Mouse (Mus musculus): Measurements from ENCODE around the gene Plekhg3. TPM values are rescaled to one million over a fixed set of nuclear protein-coding genes. Genes with fewer than 3 reads are reported as not detected.

Plekhg3 gene
- total RNA-seq, 1 experiment = 12.1 TPM

DNA sequence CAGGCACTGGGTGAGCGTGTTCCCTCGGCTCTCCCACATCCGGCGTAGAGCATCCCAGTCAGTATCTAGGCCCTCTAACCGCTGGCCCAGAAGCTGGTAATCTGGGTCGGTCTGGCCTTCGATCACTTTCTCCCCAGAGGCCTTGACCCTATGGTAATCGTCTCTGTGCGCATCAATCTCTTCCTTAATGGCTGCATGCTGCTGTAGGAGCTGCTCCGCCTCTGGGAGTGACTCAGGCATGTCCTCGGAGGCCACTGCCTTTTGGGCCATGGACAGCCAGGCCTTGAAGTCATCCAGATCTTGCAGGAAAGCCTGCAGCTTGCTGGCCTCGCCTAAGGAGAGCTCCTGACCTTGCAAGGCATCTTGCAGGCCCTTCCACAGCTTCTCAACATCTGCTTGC, 81.9 kb downstream of the Plekhg3 start:
- peaks cover 4% of the 10 kb centered on the region; the same call in 1 of the 2 replicates for H3K36me3 ChIP-seq (ENCODE audit: control insufficient read depth, insufficient read depth, low read length, poor library complexity, severe bottlenecking)
- peaks cover 0 to 2% of the 10 kb centered on the region in 2 experiments; a peak in 1 of 4 replicates for H3K4me1 ChIP-seq (ENCODE audit: control insufficient read depth in 2 of 2, insufficient read depth in 2 of 2, low read length in 2 of 2, poor library complexity in 1 of 2)
- no peak overlapping the region for H3K9ac ChIP-seq (ENCODE audit: insufficient read depth, low read depth, low read length, poor library complexity, severe bottlenecking)
- in situ Hi-C loops (cut with MboI; ENCODE audit: low sequenced_read_pairs in 2 of 2, unreplicated experiment in 2 of 2) = no loop called here
- H3K4me3 ChIP-seq (ENCODE audit: insufficient read depth in 1 of 2, low read depth in 1 of 2, low read length in 2 of 2, poor library complexity in 1 of 2, severe bottlenecking in 1 of 2) = no peak overlapping the region
- H3K9me3 ChIP-seq (ENCODE audit: control insufficient read depth, insufficient read depth, low read depth, low read length) = no peaks in the 10 kb centered on the region
- TF ChIP-seq ZC3H11A (IDR thresholded peaks at IDR 0.05; ENCODE audit: borderline replicate concordance, low read depth, low read length) (no peak), ZNF384 (IDR thresholded peaks at IDR 0.05; ENCODE audit: low read depth, low read length) (no peak), HCFC1 (IDR thresholded peaks at IDR 0.05; ENCODE audit: borderline replicate concordance, insufficient read depth, low read length) (no peak), CHD2 (IDR thresholded peaks at IDR 0.05; ENCODE audit: low read depth, low read length) (no peak), MAFK (IDR thresholded peaks at IDR 0.05; ENCODE audit: insufficient read depth, low read depth, low read length) (no peak)
- no peak for DNase-seq (ENCODE audit: low read depth, low spot score)
- no peak overlapping the region for H3K27ac ChIP-seq (ENCODE audit: insufficient read depth, low read depth, low read length, poor library complexity, severe bottlenecking)

DNA sequence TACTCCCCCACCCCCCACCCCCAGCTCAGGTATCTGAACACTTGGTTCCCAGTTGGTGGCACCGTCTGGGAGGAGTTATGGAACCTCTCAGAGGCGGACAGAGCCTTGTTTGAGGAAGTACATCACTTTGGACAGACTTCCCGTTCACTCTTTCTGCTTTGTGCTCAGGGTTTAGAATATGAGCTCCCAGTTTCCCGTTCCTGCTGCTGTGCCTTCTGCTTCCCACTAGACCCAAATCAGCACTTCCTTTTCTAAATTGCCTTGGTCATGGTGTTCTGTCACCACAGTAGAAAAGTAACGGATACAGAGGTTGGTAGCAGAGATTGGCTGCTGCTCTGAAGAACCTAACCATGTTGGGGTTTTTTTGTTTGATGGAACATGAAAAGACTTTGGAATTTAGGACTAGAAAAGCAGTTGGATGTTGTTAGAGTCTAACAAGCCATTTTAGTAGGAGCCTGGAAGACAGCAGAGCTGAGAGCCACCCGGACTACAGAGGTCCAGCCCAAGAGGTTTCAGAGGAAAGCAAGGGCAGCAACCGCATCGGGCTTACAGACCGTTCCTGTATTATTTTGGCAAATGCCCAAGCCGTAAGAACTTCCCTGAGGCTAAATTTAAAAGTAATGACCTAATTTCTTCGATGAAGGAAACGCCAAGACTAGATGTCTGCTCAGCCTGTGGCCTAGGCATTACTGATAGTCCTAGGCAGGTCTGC, 84.3 kb downstream of the Plekhg3 start:
- Histone ChIP-seq H3K27ac (ENCODE audit: insufficient read depth, low read depth, low read length, poor library complexity, severe bottlenecking) (no peak overlapping the region), H3K36me3 (ENCODE audit: control insufficient read depth, insufficient read depth, low read length, poor library complexity, severe bottlenecking) (peaks cover 2% of the 10 kb centered on the region; the same call in 1 of the 2 replicates), H3K4me1 (ENCODE audit: control insufficient read depth in 2 of 2, insufficient read depth in 2 of 2, low read length in 2 of 2, poor library complexity in 1 of 2) (peaks cover 0 to 2% of the 10 kb centered on the region in 2 experiments; a peak in 1 of 4 replicates), H3K4me3 (ENCODE audit: insufficient read depth in 1 of 2, low read depth in 1 of 2, low read length in 2 of 2, poor library complexity in 1 of 2, severe bottlenecking in 1 of 2) (no peak overlapping the region), H3K9ac (ENCODE audit: insufficient read depth, low read depth, low read length, poor library complexity, severe bottlenecking) (no peak overlapping the region), H3K9me3 (ENCODE audit: control insufficient read depth, insufficient read depth, low read depth, low read length) (no peaks in the 10 kb centered on the region)
- in situ Hi-C loops (cut with MboI; ENCODE audit: low sequenced_read_pairs in 2 of 2, unreplicated experiment in 2 of 2) = no loop called here
- TF ChIP-seq ZC3H11A (IDR thresholded peaks at IDR 0.05; ENCODE audit: borderline replicate concordance, low read depth, low read length) = no peak
- TF ChIP-seq ZNF384 (IDR thresholded peaks at IDR 0.05; ENCODE audit: low read depth, low read length) = no peak
- TF ChIP-seq HCFC1 (IDR thresholded peaks at IDR 0.05; ENCODE audit: borderline replicate concordance, insufficient read depth, low read length) = no peak
- TF ChIP-seq MAFK (IDR thresholded peaks at IDR 0.05; ENCODE audit: insufficient read depth, low read depth, low read length) = no peak
- no peak for TF ChIP-seq CHD2 (IDR thresholded peaks at IDR 0.05; ENCODE audit: low read depth, low read length)
- no peak for DNase-seq (ENCODE audit: low read depth, low spot score)

DNA sequence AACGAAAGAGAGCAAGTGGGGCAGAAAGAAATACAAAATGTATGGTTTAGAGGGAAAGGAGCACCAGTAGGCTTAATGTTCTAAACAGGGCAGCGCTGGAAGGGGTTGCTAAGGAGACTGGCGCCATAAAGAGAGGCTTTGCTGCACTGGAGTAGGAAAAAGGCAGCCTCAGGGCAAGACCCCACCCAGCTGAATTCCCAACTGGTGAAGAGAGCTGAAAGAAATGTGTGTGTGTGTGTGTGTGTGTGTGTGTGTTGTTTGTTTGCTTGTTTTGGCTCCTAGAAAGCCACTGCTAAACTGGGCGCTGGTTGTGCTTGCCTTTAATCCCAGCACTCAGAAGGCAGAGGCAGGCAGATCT, 84.9 kb downstream of the Plekhg3 start:
- H3K9ac ChIP-seq (ENCODE audit: insufficient read depth, low read depth, low read length, poor library complexity, severe bottlenecking) = no peak overlapping the region
- in situ Hi-C loops (cut with MboI; ENCODE audit: low sequenced_read_pairs in 2 of 2, unreplicated experiment in 2 of 2) = no loop called here
- DNase-seq (ENCODE audit: low read depth, low spot score) = no peak
- TF ChIP-seq MAFK (IDR thresholded peaks at IDR 0.05; ENCODE audit: insufficient read depth, low read depth, low read length) = no peak
- TF ChIP-seq ZNF384 (IDR thresholded peaks at IDR 0.05; ENCODE audit: low read depth, low read length) = no peak
- TF ChIP-seq CHD2 (IDR thresholded peaks at IDR 0.05; ENCODE audit: low read depth, low read length) = no peak
- no peak for TF ChIP-seq ZC3H11A (IDR thresholded peaks at IDR 0.05; ENCODE audit: borderline replicate concordance, low read depth, low read length)
- TF ChIP-seq HCFC1 (IDR thresholded peaks at IDR 0.05; ENCODE audit: borderline replicate concordance, insufficient read depth, low read length) = no peak
- peaks cover 0 to 2% of the 10 kb centered on the region in 2 experiments; a peak in 1 of 4 replicates for H3K4me1 ChIP-seq (ENCODE audit: control insufficient read depth in 2 of 2, insufficient read depth in 2 of 2, low read length in 2 of 2, poor library complexity in 1 of 2)
- no peaks in the 10 kb centered on the region for H3K9me3 ChIP-seq (ENCODE audit: control insufficient read depth, insufficient read depth, low read depth, low read length)
- no peak overlapping the region for H3K4me3 ChIP-seq (ENCODE audit: insufficient read depth in 1 of 2, low read depth in 1 of 2, low read length in 2 of 2, poor library complexity in 1 of 2, severe bottlenecking in 1 of 2)
- peaks cover 3% of the 10 kb centered on the region; the same call in 1 of the 2 replicates for H3K36me3 ChIP-seq (ENCODE audit: control insufficient read depth, insufficient read depth, low read length, poor library complexity, severe bottlenecking)
- no peak overlapping the region for H3K27ac ChIP-seq (ENCODE audit: insufficient read depth, low read depth, low read length, poor library complexity, severe bottlenecking)

DNA sequence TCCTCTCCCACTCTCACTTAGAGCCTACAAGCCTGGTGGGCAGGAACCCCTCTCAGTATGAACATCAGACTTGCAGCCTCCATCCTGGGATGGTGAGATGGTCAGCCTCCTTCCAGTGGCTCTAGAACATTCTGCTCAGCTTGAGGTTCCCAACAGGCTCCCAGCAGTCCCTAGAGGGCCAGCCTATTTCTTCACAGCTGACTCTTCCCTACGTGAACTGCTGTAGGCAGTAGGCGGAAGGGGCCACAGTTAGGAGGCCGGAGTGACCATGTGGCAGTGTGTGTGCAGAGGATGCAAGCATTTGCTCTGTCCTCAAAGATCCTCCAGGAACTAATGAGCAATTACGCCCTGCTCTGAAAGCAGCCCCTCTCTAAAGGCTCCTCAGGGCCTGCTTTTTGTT, 87.5 kb downstream of the Plekhg3 start:
- H3K36me3 ChIP-seq (ENCODE audit: control insufficient read depth, insufficient read depth, low read length, poor library complexity, severe bottlenecking) = peaks cover 8% of the 10 kb centered on the region; the same call in 1 of the 2 replicates
- DNase-seq (ENCODE audit: low read depth, low spot score) = no peak
- no peak overlapping the region for H3K4me3 ChIP-seq (ENCODE audit: insufficient read depth in 1 of 2, low read depth in 1 of 2, low read length in 2 of 2, poor library complexity in 1 of 2, severe bottlenecking in 1 of 2)
- no peak overlapping the region for H3K27ac ChIP-seq (ENCODE audit: insufficient read depth, low read depth, low read length, poor library complexity, severe bottlenecking)
- no peak overlapping the region for H3K9ac ChIP-seq (ENCODE audit: insufficient read depth, low read depth, low read length, poor library complexity, severe bottlenecking)
- in situ Hi-C loops (cut with MboI; ENCODE audit: low sequenced_read_pairs in 2 of 2, unreplicated experiment in 2 of 2) = no loop called here
- no peaks in the 10 kb centered on the region for H3K9me3 ChIP-seq (ENCODE audit: control insufficient read depth, insufficient read depth, low read depth, low read length)
- no peak for TF ChIP-seq MAFK (IDR thresholded peaks at IDR 0.05; ENCODE audit: insufficient read depth, low read depth, low read length)
- TF ChIP-seq HCFC1 (IDR thresholded peaks at IDR 0.05; ENCODE audit: borderline replicate concordance, insufficient read depth, low read length) = no peak
- no peak for TF ChIP-seq ZNF384 (IDR thresholded peaks at IDR 0.05; ENCODE audit: low read depth, low read length)
- TF ChIP-seq CHD2 (IDR thresholded peaks at IDR 0.05; ENCODE audit: low read depth, low read length) = no peak
- TF ChIP-seq ZC3H11A (IDR thresholded peaks at IDR 0.05; ENCODE audit: borderline replicate concordance, low read depth, low read length) = no peak
- H3K4me1 ChIP-seq (ENCODE audit: control insufficient read depth in 2 of 2, insufficient read depth in 2 of 2, low read length in 2 of 2, poor library complexity in 1 of 2) = peaks cover 0 to 2% of the 10 kb centered on the region in 2 experiments; a peak in 1 of 4 replicates
